Mouse (Mus musculus) lung, postnatal 0 days (tissue): Measurements from ENCODE around the gene Asic1.

ENCODE experiments used
- CTCF ChIP-seq: IDR thresholded peaks from 2 replicates; pipeline ENCODE4 v1.5.1; 2016; ENCODE audit warnings: antibody characterized with exemption, mild to moderate bottlenecking
- EP300 ChIP-seq: IDR thresholded peaks from 2 replicates; pipeline ENCODE4 v1.6.1; 2016; ENCODE audit warnings: antibody characterized with exemption, mild to moderate bottlenecking, control low read depth

DNA sequence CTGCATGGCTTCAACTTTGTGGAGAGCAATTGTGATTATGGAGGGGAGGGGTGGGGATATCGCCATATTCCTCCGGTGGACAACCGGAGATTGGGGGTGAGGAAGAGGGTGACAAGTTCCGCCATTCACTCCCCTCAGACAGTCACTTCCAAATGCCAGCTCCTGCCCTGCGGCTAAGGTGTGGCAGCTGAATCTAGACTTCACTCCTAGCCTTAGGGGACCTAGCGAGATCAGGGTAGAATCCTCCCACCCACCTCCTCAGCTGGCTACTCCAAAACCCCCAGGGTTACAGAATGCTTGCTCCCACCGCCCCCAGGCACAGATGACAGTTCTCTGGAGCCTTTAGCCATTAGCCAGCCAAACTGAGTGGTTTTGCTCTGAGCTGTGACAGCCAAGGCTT lies 8.8 kb downstream of the Asic1 start:
- TF ChIP-seq CTCF = no peak
- no peak for TF ChIP-seq EP300
